In the genomic region with DNA sequence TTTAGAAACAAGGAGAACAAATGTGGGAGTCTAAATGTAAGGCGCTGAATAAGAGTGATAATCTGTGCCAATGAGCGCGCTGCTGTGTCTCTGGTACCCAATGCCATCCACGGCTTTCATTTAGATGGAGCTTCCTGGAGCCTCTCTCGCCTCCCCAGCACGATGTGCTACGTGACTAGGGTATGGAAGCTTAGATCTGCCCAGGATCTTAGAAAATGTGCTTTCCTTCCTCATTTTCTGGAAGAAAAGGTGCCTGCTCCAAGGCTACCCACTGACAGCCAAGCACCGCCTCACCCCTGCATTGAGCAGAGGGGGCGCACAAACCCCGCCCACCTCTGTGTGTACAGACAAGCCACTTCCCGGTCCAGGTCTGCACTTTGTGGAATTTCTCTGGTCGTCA, we compare ENCODE assay signal across 12 mouse cellular contexts. TPM values are rescaled to one million over a fixed set of nuclear protein-coding genes. Genes with fewer than 3 reads are reported as not detected.
DNase-seq lines count a peak whose midpoint lies in the region; ATAC-seq and TF ChIP-seq lines count a peak whose summit lies in the region.
"Had no signal": no experiment of that assay in that cellular context is flagged by ENCODE, and none has a peak within 500 bp of the region (broad histone marks: within the 10 kb centered on the region; RNA-seq: fewer than 3 reads in every experiment).

No protein-coding gene starts in this region.

- H3K4me1 ChIP-seq in lung, embryonic 14.5 days (ENCODE audit: insufficient read depth): no peaks in the 10 kb centered on the region
- no peaks in the 10 kb centered on the region for H3K4me1 ChIP-seq in liver, postnatal 0 days (ENCODE audit: insufficient read depth)
- H3K4me1 ChIP-seq: embryonic facial prominence, embryonic 12.5 days; lung, embryonic 15.5 days had no signal

- H3K27ac ChIP-seq in lung, embryonic 14.5 days (ENCODE audit: low read depth): no peak overlapping the region
- H3K27ac ChIP-seq in liver, postnatal 0 days (ENCODE audit: low read depth): no peak overlapping the region
- H3K27ac ChIP-seq: embryonic facial prominence, embryonic 12.5 days; lung, embryonic 15.5 days had no signal

- intact Hi-C loops in left cerebral cortex, postnatal 10 days (cut with DNase I): loop anchor here (2.0 kb wide), 1 partner anchor 139 kb away; no protein-coding TSS in a partner anchor

- no peak overlapping the region for H3K4me3 ChIP-seq in lung, embryonic 14.5 days (ENCODE audit: low read depth, low read length)
- H3K4me3 ChIP-seq in liver, postnatal 0 days (ENCODE audit: low read depth, low read length): no peak overlapping the region
- H3K4me3 ChIP-seq: embryonic facial prominence, embryonic 12.5 days; lung, embryonic 15.5 days; myocyte had no signal

- no peak overlapping the region for H3K9ac ChIP-seq in lung, embryonic 14.5 days
- H3K9ac ChIP-seq in liver, postnatal 0 days (replicated peaks): no peak overlapping the region
- H3K9ac ChIP-seq: embryonic facial prominence, embryonic 12.5 days; lung, embryonic 15.5 days had no signal

- no peaks in the 10 kb centered on the region for H3K36me3 ChIP-seq in lung, embryonic 14.5 days (ENCODE audit: insufficient read depth)
- no peaks in the 10 kb centered on the region for H3K36me3 ChIP-seq in liver, postnatal 0 days (replicated peaks; ENCODE audit: insufficient read depth, low read length)
- H3K36me3 ChIP-seq: embryonic facial prominence, embryonic 12.5 days; lung, embryonic 15.5 days had no signal

- peak; percentile 13 for DNase-seq in lung, embryonic 14.5 days
- no peak for DNase-seq in lung, postnatal 4 days
- peak; percentile 74 to 90 for DNase-seq in frontal cortex, postnatal 36 days (ENCODE audit: low spot score in 2 of 2)
- DNase-seq in left cerebral cortex, postnatal 10 days (ENCODE audit: extremely low spot score in 1 of 2, low spot score in 2 of 2): peak; percentile 44 to 79
- peak; percentile 85 to 92 for DNase-seq in right cerebral cortex, postnatal 36 days (ENCODE audit: low spot score in 2 of 2)
- DNase-seq in liver, postnatal 0 days: no peak
- DNase-seq in lung, postnatal 10 days: no peak
- DNase-seq: gastrocnemius, postnatal 10 days; heart, postnatal 10 days had no signal

- no peak for TF ChIP-seq EP300 in liver, postnatal 0 days (IDR thresholded peaks at IDR 0.05; ENCODE audit: low read depth)

- H3K9me3 ChIP-seq in lung, embryonic 14.5 days (ENCODE audit: low read depth, low read length): no peaks in the 10 kb centered on the region
- H3K9me3 ChIP-seq in liver, postnatal 0 days (ENCODE audit: low read length): no peaks in the 10 kb centered on the region
- H3K9me3 ChIP-seq: embryonic facial prominence, embryonic 12.5 days; lung, embryonic 15.5 days had no signal

- whole genome bisulfite sequencing in lung, embryonic 14.5 days: 56% methylated on average over 12 of the region's 12 CpGs
- WGBS in liver, postnatal 0 days (ENCODE audit: insufficient replicate concordance): 46% methylated on average over 12 of the region's 12 CpGs

- H3K4me2 ChIP-seq in lung, embryonic 14.5 days: no peak overlapping the region
- H3K4me2 ChIP-seq in liver, postnatal 0 days (ENCODE audit: low read depth, low read length): no peak overlapping the region
- H3K4me2 ChIP-seq: embryonic facial prominence, embryonic 12.5 days; lung, embryonic 15.5 days had no signal

- no peak for ATAC-seq in lung, embryonic 14.5 days (ENCODE audit: insufficient read depth)
- ATAC-seq in liver, postnatal 0 days: no peak

- no peak for TF ChIP-seq CTCF in lung, embryonic 14.5 days (IDR thresholded peaks at IDR 0.05; ENCODE audit: low read depth)
- TF ChIP-seq CTCF in liver, postnatal 0 days (IDR thresholded peaks at IDR 0.05; ENCODE audit: low read depth): no peak

- 0 out of 2 replicates have a peak, but pooled peaks cover 3% of the 10 kb centered on the region for H3K27me3 ChIP-seq in lung, embryonic 14.5 days (ENCODE audit: insufficient read depth, low read length)
- H3K27me3 ChIP-seq in liver, postnatal 0 days (ENCODE audit: insufficient read depth, low read length): peaks cover 6% of the 10 kb centered on the region; the same call in 1 of the 2 replicates

RNA-seq across cellular contexts. Expression of a gene that starts 6.0 kb away (rescaled TPM):
- 8.1 and 8.5 TPM in 2 replicates for polyA plus RNA-seq in lung, embryonic 14.5 days (2014; fragmentation: Nextera tagmentation; extraction: Ambion mirVana)
- total RNA-seq in left cerebral cortex, postnatal 10 days (2021): 100 to 1,000 TPM; 106 to 122 TPM
- 0.20 and 0.22 TPM in 2 replicates for polyA plus RNA-seq in liver, postnatal 0 days (2015; fragmentation: Nextera tagmentation; extraction: Ambion mirVana)
- polyA plus RNA-seq: myocyte had no signal

Comparison
In these comparisons a context has a peak if more than half of its experiments do, and no peak if none do; other contexts are left out.
1. DNase-seq: peak in lung, embryonic 14.5 days (single experiment), frontal cortex, postnatal 36 days (2 of 2), left cerebral cortex, postnatal 10 days (2 of 2) and right cerebral cortex, postnatal 36 days (2 of 2); none in lung, postnatal 4 days (0 of 2), liver, postnatal 0 days (single experiment) and lung, postnatal 10 days (single experiment).